Mouse (Mus musculus) neural tube, embryonic 11.5 days (tissue): ENCODE measurements at regions not wholly inside any gene's neighbourhood (a gene's known extent, or its start where the extent isn't known, plus 50 kb on each side); places are given as distances from the start of the nearest gene placed in this dataset.
"Not testable (repeated sequence)": the region's sequence is repeated elsewhere in the genome, so short reads cannot be mapped to it uniquely, and the experiment has no call there.

Experiments used
- ATAC-seq: fragments of 200-750 bp; cut with Nextera tagmentation; 2 replicates; pipeline ENCODE4 v1.8.0; 2017; ENCODE audit warnings: moderate number of reproducible peaks, mild to moderate bottlenecking, moderate TSS enrichment, moderate library complexity; ENCODE audit not compliant: insufficient read depth, low FRiP score, low TSS enrichment
- DNase-seq: peaks from one replicate; pipeline ENCODE4 v3.0.0-alpha.2; 2015; ENCODE audit warnings: low spot score
- H3K27ac ChIP-seq: fragments of 300-500 bp; sonication (generic); 2 replicates; pipeline ENCODE4 v1.5.1; 2014; ENCODE audit warnings: low read depth, mild to moderate bottlenecking, low read length
- H3K27me3 ChIP-seq: fragments of 300-500 bp; sonication (generic); 2 replicates; pipeline ENCODE4 v1.6.1; 2014; ENCODE audit warnings: mild to moderate bottlenecking, low read length, mixed read lengths; ENCODE audit not compliant: control insufficient read depth, insufficient read depth
- H3K36me3 ChIP-seq: fragments of 300-500 bp; sonication (generic); 2 replicates; pipeline ENCODE4 v1.6.1; 2014; ENCODE audit warnings: mild to moderate bottlenecking, low read length, moderate library complexity, mixed read lengths; ENCODE audit not compliant: control insufficient read depth, insufficient read depth
- H3K4me1 ChIP-seq: fragments of 300-500 bp; sonication (generic); 2 replicates; pipeline ENCODE4 v1.6.1; 2014; ENCODE audit warnings: low read length, mixed read lengths; ENCODE audit not compliant: control insufficient read depth, insufficient read depth
- H3K4me2 ChIP-seq: fragments of 300-500 bp; sonication (generic); 2 replicates; pipeline ENCODE4 v1.6.1; 2014; ENCODE audit warnings: low read depth, mild to moderate bottlenecking, moderate library complexity
- H3K4me3 ChIP-seq: fragments of 300-500 bp; sonication (generic); 2 replicates; pipeline ENCODE4 v1.5.1; 2014; ENCODE audit warnings: low read depth, low read length
- H3K9ac ChIP-seq: fragments of 300-500 bp; sonication (generic); 2 replicates; pipeline ENCODE4 v1.6.1; 2014; ENCODE audit warnings: mild to moderate bottlenecking, low read length
- H3K9me3 ChIP-seq: fragments of 300-500 bp; sonication (generic); 2 replicates; pipeline ENCODE4 v1.6.1; 2016; ENCODE audit warnings: low read length; ENCODE audit not compliant: control insufficient read depth
- WGBS: fragments of 180-500 bp; shearing (Covaris S2); extraction: QIAGEN DNeasy Blood & Tissue Kit; methylation state at CpG from one replicate; pipeline ENCODE4 v1.1.7; 2014; 5-methylcytosine and 5-hydroxymethylcytosine counted together

DNA sequence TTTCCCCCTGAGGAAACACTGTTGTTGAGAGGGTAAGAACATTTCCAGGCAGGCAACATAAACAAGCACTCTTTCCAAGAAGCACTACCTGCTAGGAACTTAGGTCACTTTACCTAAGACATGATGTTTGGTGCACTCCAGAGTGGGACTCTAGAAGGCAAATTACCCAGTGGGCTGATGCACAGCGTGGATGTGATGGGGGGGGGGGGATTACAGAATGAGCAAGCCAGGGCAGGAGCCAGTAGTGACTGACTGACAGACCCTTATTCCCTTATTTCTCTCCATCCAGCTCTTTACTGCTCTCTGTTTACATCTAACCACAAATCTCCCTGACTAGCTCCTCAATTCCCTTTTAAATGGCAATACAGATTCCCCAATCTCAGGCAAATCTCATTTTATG, 1071.7 kb downstream of the Diaph3 start:
- no peak for ATAC-seq
- 54% methylated on average over 1 of the region's 1 CpGs for WGBS

DNA sequence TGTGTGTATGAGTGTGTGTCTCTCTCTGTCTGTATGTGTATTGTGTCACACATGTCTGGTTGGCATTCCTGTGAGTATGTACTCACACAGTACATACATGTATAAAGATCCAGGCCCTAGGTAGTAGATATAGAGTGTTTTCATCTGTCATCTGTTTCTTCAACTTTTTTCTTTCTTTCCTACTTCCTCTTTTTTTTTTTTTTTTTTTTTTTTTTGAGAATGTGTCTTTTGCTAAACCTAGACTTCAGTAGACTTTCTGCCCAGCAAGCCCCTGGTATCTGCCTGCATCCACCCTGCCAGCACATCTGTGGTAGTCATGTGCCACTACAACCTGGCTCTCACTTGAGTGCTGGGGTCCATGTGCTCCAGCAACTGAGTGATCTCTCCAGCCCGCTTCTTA, 1073.3 kb downstream of the Diaph3 start:
- Histone ChIP-seq H3K9me3 (no peaks in the 10 kb centered on the region), H3K4me2 (no peak overlapping the region), H3K36me3 (no peaks in the 10 kb centered on the region), H3K9ac (no peak overlapping the region), H3K27ac (no peak overlapping the region), H3K4me1 (no peaks in the 10 kb centered on the region), H3K27me3 (no peaks in the 10 kb centered on the region), H3K4me3 (no peak overlapping the region)
- DNase-seq (no peak), ATAC-seq (no peak)
- 83% methylated on average over 1 of the region's 1 CpGs for WGBS

More for the DNA sequence above, 1071.7 kb downstream of the Diaph3 start:
- no peak overlapping the region for H3K9ac ChIP-seq
- no peaks in the 10 kb centered on the region for H3K4me1 ChIP-seq
- H3K27ac ChIP-seq: no peak overlapping the region
- no peak overlapping the region for H3K4me3 ChIP-seq
- H3K36me3 ChIP-seq: no peaks in the 10 kb centered on the region
- no peak for DNase-seq
- no peak overlapping the region for H3K4me2 ChIP-seq
- no peaks in the 10 kb centered on the region for H3K9me3 ChIP-seq
- H3K27me3 ChIP-seq: no peaks in the 10 kb centered on the region

DNA sequence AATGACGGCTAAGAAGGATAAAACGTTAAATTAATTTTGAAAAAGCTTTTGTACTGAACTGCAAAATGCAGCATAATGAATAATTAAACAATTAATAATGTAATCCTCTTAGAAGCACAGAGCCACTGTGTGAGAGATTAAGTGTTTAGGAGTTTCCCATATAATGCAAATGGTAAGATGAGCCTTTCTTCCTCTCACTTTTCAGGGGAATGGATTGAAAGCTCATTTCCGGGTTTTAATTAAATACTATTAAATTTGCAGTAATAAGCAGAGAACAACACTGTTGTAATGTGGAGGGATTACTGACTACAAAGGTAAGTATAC, 1077.5 kb downstream of the Diaph3 start:
- DNase-seq (no peak), ATAC-seq (no peak)
- H3K4me1 ChIP-seq: no peaks in the 10 kb centered on the region
- no peak overlapping the region for H3K9ac ChIP-seq
- no peaks in the 10 kb centered on the region for H3K36me3 ChIP-seq
- H3K27ac ChIP-seq: no peak overlapping the region
- no peaks in the 10 kb centered on the region for H3K27me3 ChIP-seq
- H3K4me2 ChIP-seq: no peak overlapping the region
- H3K9me3 ChIP-seq: no peaks in the 10 kb centered on the region
- no peak overlapping the region for H3K4me3 ChIP-seq
- WGBS: 86% methylated on average over 3 of the region's 3 CpGs

DNA sequence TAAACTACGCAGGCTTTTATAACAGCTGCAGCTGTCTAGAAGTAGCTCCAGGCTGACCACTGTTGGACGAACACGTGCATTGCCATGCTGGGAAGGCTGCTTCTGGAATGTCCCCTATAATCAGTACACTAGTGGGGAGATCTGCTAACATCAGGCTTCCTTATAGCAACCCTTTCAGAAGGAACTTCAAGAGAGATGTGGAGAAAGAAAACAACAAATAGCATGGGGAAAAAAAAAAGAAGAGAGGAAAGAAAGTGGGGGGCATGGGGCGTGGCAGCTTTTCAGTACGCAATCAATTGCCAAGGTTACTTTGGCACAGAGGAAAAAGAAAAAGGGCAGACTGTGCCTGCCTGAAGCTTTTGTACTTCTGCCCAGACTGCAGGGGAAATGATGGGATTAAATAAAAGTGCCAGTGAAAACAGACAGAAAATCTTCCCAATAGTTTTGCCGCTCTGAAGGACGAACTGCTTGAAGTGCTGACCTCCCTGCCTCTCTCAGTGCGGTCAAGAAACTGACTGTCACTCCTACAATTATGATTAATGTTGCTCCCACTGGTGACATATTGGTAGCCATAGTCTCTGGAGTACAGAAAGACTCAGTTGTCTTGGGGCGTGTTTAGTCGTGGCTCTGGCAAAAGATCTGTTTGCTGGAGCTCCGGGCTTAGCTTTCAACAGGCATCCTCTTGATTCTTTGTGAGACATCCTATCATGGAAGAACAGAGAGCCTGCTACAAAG, 1078.0 kb downstream of the Diaph3 start:
- Histone ChIP-seq H3K4me3 (no peak overlapping the region), H3K4me1 (no peaks in the 10 kb centered on the region), H3K9ac (no peak overlapping the region), H3K36me3 (no peaks in the 10 kb centered on the region), H3K27me3 (no peaks in the 10 kb centered on the region), H3K27ac (no peak overlapping the region), H3K4me2 (no peak overlapping the region), H3K9me3 (no peaks in the 10 kb centered on the region)
- WGBS: 81% methylated on average over 11 of the region's 11 CpGs
- ATAC-seq (no peak), DNase-seq (no peak)

DNA sequence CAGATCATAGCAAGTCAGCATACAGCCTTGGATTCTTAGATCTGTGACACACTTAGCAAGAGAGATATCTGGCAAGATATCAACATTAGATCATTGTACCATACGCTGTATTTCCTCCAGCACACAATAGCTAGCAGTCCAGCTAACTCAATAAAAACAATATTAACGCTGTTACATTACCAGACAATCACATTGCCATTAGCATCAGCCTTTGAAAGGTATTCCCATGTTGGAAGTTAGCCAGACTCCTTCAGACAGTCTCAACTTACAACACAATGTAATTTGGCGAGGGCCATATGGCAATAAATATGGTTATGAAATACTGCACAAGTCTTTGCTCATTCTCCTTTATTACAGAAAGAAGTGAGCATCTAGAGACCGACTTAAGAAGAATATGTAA, 1084.0 kb downstream of the Diaph3 start:
- DNase-seq (no peak), ATAC-seq (no peak)
- H3K27ac ChIP-seq: no peak overlapping the region
- H3K27me3 ChIP-seq: no peaks in the 10 kb centered on the region
- WGBS: 88% methylated on average over 4 of the region's 4 CpGs
- H3K4me1 ChIP-seq: no peaks in the 10 kb centered on the region
- no peaks in the 10 kb centered on the region for H3K36me3 ChIP-seq
- no peak overlapping the region for H3K4me3 ChIP-seq
- no peaks in the 10 kb centered on the region for H3K9me3 ChIP-seq
- no peak overlapping the region for H3K4me2 ChIP-seq
- no peak overlapping the region for H3K9ac ChIP-seq

DNA sequence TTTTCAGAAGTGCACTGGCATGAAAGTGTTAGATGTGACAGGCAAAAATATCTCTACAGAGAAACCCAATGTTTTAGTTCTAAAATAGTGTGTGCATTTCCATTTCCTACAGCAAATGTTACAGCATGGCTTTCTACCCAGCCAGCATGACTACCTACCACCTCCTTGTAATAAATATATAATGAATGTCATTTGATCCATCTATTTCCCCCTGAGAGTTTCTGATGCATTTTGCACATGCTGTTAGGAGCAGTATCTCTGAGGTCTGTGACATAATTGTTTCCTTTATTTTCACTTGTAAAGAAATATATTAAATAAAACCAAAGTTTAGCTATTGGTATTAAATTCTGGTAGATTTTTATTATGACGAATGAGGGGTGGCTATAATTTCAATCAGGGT, 1086.4 kb downstream of the Diaph3 start:
- ATAC-seq: no peak
- no peak for DNase-seq
- Histone ChIP-seq H3K36me3 (no peaks in the 10 kb centered on the region), H3K4me3 (no peak overlapping the region), H3K9me3 (no peaks in the 10 kb centered on the region), H3K4me2 (no peak overlapping the region), H3K27me3 (no peaks in the 10 kb centered on the region), H3K4me1 (no peaks in the 10 kb centered on the region), H3K27ac (no peak overlapping the region; the same call in 1 of the 2 replicates), H3K9ac (no peak overlapping the region)
- 90% methylated on average over 1 of the region's 1 CpGs for WGBS

DNA sequence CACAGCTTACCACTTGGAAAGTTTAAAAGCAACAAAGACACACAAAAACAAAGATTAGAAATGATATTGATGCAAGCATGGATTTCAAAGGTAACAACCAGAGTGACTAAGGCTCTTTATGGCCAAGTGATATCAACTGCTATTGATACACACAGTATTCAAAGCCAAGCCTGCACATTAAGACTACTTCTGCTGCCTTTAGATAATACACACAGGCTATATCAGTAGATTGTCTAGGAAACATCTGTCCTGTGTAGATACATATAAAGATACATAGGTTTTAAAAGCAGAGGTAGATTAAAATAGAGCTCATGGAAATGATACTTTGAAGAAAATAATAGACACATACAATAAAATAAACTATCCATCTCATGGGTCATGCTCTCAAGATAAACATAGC, 1111.6 kb downstream of the Diaph3 start:
- Histone ChIP-seq H3K4me2 (no peak overlapping the region), H3K27ac (no peak overlapping the region), H3K4me1 (no peaks in the 10 kb centered on the region), H3K9ac (no peak overlapping the region), H3K4me3 (no peak overlapping the region), H3K27me3 (no peaks in the 10 kb centered on the region), H3K36me3 (no peaks in the 10 kb centered on the region), H3K9me3 (no peaks in the 10 kb centered on the region)
- no peak for ATAC-seq
- DNase-seq: no peak

DNA sequence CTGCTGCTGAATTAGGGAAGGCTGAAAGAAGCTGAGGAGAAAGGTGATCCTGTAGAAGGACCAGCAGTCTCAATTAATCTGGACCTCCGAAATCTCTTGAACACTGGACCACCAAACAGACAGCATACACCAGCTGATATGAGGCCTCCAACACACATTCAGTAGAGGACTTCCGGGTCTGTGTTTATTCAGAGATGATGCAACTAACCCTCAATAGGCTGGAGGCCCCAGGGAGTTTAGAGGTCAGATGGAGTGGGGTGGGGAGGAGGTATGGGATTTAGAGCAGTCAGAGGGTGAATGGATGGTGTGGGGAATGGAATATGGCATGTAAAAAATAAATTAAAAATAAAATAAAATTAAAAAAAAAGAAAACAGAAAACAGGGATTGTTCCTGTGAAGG, 1123.4 kb downstream of the Diaph3 start:
- not testable (repeated sequence) for H3K27ac ChIP-seq, H3K27me3 ChIP-seq, H3K36me3 ChIP-seq, H3K9me3 ChIP-seq, H3K9ac ChIP-seq, H3K4me2 ChIP-seq, ATAC-seq, H3K4me1 ChIP-seq, DNase-seq, H3K4me3 ChIP-seq
- WGBS: 75% methylated on average over 2 of the region's 2 CpGs
